Mouse (Mus musculus): ENCODE measurements around the gene Cd3eap. TPM values are rescaled to one million over a fixed set of nuclear protein-coding genes. Genes with fewer than 3 reads are reported as not detected.
A peak's percentile ranks its signal among the peaks of the same experiment; 100 is the strongest.

Cd3eap gene
- polyA plus RNA-seq, 1 experiment from 2014 or later, result 7.8 TPM

- H3K9ac ChIP-seq (replicated peaks), result no peak overlapping the region
- H3K27ac ChIP-seq (ENCODE audit: low read depth), result no peak overlapping the region
- H3K4me1 ChIP-seq (ENCODE audit: insufficient read depth), result peaks cover 23% of the 10 kb centered on the region
- ATAC-seq (no peak), DNase-seq (no peak)
- whole genome bisulfite sequencing (ENCODE audit: insufficient replicate concordance), result 57% methylated on average over 21 of the region's 21 CpGs
- TF ChIP-seq EP300 (IDR thresholded peaks at IDR 0.05; ENCODE audit: low read depth) (no peak), CTCF (IDR thresholded peaks at IDR 0.05; ENCODE audit: low read depth) (no peak)
- no peaks in the 10 kb centered on the region for H3K9me3 ChIP-seq (ENCODE audit: low read length)
- no peak overlapping the region for H3K4me3 ChIP-seq (ENCODE audit: low read depth, low read length)
- 0 out of 2 replicates have a peak, but pooled peaks cover 10% of the 10 kb centered on the region for H3K27me3 ChIP-seq (ENCODE audit: insufficient read depth, low read length)
- H3K36me3 ChIP-seq (replicated peaks; ENCODE audit: insufficient read depth, low read length), result no peaks in the 10 kb centered on the region
- H3K4me2 ChIP-seq (ENCODE audit: low read depth, low read length), result peak overlapping the region; percentile 69
Measured at GRCm38 (mm10) chr7:19325262-19326199, 33.8 kb downstream of the Cd3eap start.

GRCm38 (mm10) chr7:19324221-19324620, 35.1 kb downstream of the Cd3eap start:
- ATAC-seq, result no peak
- no peak overlapping the region for H3K27ac ChIP-seq (ENCODE audit: low read depth)
- H3K4me2 ChIP-seq (ENCODE audit: low read depth, low read length), result no peak overlapping the region
- no peaks in the 10 kb centered on the region for H3K36me3 ChIP-seq (replicated peaks; ENCODE audit: insufficient read depth, low read length)
- H3K27me3 ChIP-seq (ENCODE audit: insufficient read depth, low read length), result 0 out of 2 replicates have a peak, but pooled peaks cover 10% of the 10 kb centered on the region
- 84% methylated on average over 11 of the region's 11 CpGs for WGBS (ENCODE audit: insufficient replicate concordance)
- no peaks in the 10 kb centered on the region for H3K9me3 ChIP-seq (ENCODE audit: low read length)
- no peak overlapping the region for H3K4me3 ChIP-seq (ENCODE audit: low read depth, low read length)
- no peak for TF ChIP-seq EP300 (IDR thresholded peaks at IDR 0.05; ENCODE audit: low read depth)
- no peak for TF ChIP-seq CTCF (IDR thresholded peaks at IDR 0.05; ENCODE audit: low read depth)
- H3K4me1 ChIP-seq (ENCODE audit: insufficient read depth), result peaks cover 27% of the 10 kb centered on the region
- no peak for DNase-seq
- no peak overlapping the region for H3K9ac ChIP-seq (replicated peaks)

DNA sequence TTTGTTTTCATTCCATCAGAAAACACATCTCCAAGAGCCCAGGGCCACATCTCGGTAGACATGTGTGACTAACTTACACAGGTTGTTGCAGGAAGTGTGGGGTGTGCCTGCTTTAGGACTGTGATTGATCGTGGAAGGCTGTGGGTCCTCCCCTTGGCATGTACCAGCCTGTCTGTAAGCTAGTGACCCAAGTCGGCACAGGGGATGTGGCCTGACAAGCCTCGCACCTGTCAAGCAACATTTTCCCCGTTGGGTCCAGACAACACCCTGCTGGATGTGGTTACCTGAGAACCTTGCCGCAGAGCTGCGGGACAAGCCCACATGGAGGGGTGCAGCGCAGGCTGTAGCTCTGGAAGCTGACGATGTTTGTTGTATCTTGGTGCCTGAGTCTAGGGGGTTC, 36.8 kb downstream of the Cd3eap start:
- TF ChIP-seq EP300 (IDR thresholded peaks at IDR 0.05; ENCODE audit: low read depth) (no peak), CTCF (IDR thresholded peaks at IDR 0.05; ENCODE audit: low read depth) (no peak)
- Histone ChIP-seq H3K36me3 (replicated peaks; ENCODE audit: insufficient read depth, low read length) (no peaks in the 10 kb centered on the region), H3K9me3 (ENCODE audit: low read length) (no peaks in the 10 kb centered on the region), H3K4me3 (ENCODE audit: low read depth, low read length) (no peak overlapping the region), H3K4me1 (ENCODE audit: insufficient read depth) (peaks cover 22% of the 10 kb centered on the region), H3K27me3 (ENCODE audit: insufficient read depth, low read length) (peaks cover 13% of the 10 kb centered on the region; the same call in 1 of the 2 replicates), H3K27ac (ENCODE audit: low read depth) (no peak overlapping the region), H3K4me2 (ENCODE audit: low read depth, low read length) (no peak overlapping the region), H3K9ac (replicated peaks) (no peak overlapping the region)
- DNase-seq (no peak), ATAC-seq (no peak)
- 47% methylated on average over 9 of the region's 9 CpGs for WGBS (ENCODE audit: insufficient replicate concordance)

DNA sequence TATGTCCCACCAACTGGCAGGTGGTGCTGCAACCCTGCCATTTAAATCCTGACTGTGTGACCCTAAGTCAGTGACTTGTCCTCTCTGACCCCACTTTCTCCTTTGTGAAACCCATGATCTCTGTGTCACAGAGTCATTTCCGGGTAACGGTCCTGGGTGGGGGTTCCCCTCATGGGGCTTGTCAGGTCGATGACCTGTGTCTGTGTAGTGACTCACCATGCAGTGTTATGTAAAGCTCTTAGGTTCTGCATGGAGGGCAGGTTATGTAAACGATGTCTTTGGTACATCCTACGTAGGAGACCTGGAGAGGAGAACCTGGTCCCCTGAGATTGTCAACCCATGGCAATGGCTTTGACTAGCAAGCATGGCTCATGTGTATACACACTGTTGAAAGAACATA, 37.8 kb downstream of the Cd3eap start:
- 28% methylated on average over 5 of the region's 5 CpGs for WGBS (ENCODE audit: insufficient replicate concordance)
- Histone ChIP-seq H3K4me1 (ENCODE audit: insufficient read depth) (peaks cover 15% of the 10 kb centered on the region), H3K9me3 (ENCODE audit: low read length) (no peaks in the 10 kb centered on the region), H3K27ac (ENCODE audit: low read depth) (no peak overlapping the region), H3K9ac (replicated peaks) (no peak overlapping the region), H3K4me2 (ENCODE audit: low read depth, low read length) (no peak overlapping the region), H3K4me3 (ENCODE audit: low read depth, low read length) (no peak overlapping the region), H3K36me3 (replicated peaks; ENCODE audit: insufficient read depth, low read length) (no peaks in the 10 kb centered on the region), H3K27me3 (ENCODE audit: insufficient read depth, low read length) (peaks cover 13% of the 10 kb centered on the region; the same call in 1 of the 2 replicates)
- ATAC-seq, result peak; percentile 67
- TF ChIP-seq CTCF (IDR thresholded peaks at IDR 0.05; ENCODE audit: low read depth) (no peak), EP300 (IDR thresholded peaks at IDR 0.05; ENCODE audit: low read depth) (peak; percentile 20; the same call in 1 of the 2 replicates)
- DNase-seq, result peak; percentile 55

DNA sequence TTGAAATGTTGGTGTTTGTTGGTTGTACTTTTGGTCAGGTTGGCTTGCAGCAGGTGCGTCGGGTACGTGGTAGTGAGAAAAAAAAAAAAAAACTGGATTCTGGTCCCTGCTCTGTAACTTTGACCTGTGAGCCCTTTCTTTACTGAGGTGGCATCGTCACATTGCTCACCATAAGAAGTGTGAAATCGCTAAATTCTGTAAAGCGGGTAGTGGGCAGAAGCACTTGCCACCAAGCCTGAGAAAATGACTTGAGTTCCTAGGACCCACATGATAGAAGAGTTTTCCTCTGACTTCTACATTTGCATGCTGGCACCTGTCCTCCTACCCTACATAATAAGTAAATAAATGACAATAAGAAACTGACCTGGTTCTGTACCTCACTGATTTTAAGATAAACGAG, 38.6 kb downstream of the Cd3eap start:
- peaks cover 16% of the 10 kb centered on the region; the same call in 1 of the 2 replicates for H3K27me3 ChIP-seq (ENCODE audit: insufficient read depth, low read length)
- TF ChIP-seq EP300 (IDR thresholded peaks at IDR 0.05; ENCODE audit: low read depth) (no peak), CTCF (IDR thresholded peaks at IDR 0.05; ENCODE audit: low read depth) (no peak)

GRCm38 (mm10) chr7:19319906-19320305, 39.4 kb downstream of the Cd3eap start:
- peak overlapping the region; percentile 78 for H3K4me2 ChIP-seq (ENCODE audit: low read depth, low read length)
- WGBS (ENCODE audit: insufficient replicate concordance), result under 1% methylated on average over 41 of the region's 41 CpGs
- no peak overlapping the region for H3K27ac ChIP-seq (ENCODE audit: low read depth)
- H3K9ac ChIP-seq (replicated peaks), result peak overlapping the region; percentile 51; the same call in 1 of the 2 replicates
- H3K36me3 ChIP-seq (replicated peaks; ENCODE audit: insufficient read depth, low read length), result no peaks in the 10 kb centered on the region
- no peaks in the 10 kb centered on the region for H3K9me3 ChIP-seq (ENCODE audit: low read length)
- H3K27me3 ChIP-seq (ENCODE audit: insufficient read depth, low read length), result peaks cover 16% of the 10 kb centered on the region; the same call in 1 of the 2 replicates
- H3K4me3 ChIP-seq (ENCODE audit: low read depth, low read length), result peak overlapping the region; percentile 43
- TF ChIP-seq CTCF (IDR thresholded peaks at IDR 0.05; ENCODE audit: low read depth) (no peak), EP300 (IDR thresholded peaks at IDR 0.05; ENCODE audit: low read depth) (no peak)
- peaks cover 9% of the 10 kb centered on the region for H3K4me1 ChIP-seq (ENCODE audit: insufficient read depth)
- ATAC-seq, result peak; percentile 90
- DNase-seq, result peak; percentile 95

More for the DNA sequence above, 38.6 kb downstream of the Cd3eap start:
- Histone ChIP-seq H3K36me3 (replicated peaks; ENCODE audit: insufficient read depth, low read length) (no peaks in the 10 kb centered on the region), H3K9me3 (ENCODE audit: low read length) (no peaks in the 10 kb centered on the region), H3K9ac (replicated peaks) (no peak overlapping the region), H3K27ac (ENCODE audit: low read depth) (no peak overlapping the region), H3K4me3 (ENCODE audit: low read depth, low read length) (no peak overlapping the region), H3K4me1 (ENCODE audit: insufficient read depth) (peaks cover 9% of the 10 kb centered on the region), H3K4me2 (ENCODE audit: low read depth, low read length) (peak overlapping the region; percentile 78; the same call in 1 of the 2 replicates)
- DNase-seq, result no peak
- 35% methylated on average over 7 of the region's 7 CpGs for WGBS (ENCODE audit: insufficient replicate concordance)
- no peak for ATAC-seq
